Mouse (Mus musculus) myocyte (in vitro differentiated cells): ENCODE results near the gene Ciapin1. TPM values are rescaled to one million over a fixed set of nuclear protein-coding genes. Genes with fewer than 3 reads are reported as not detected.
"Not testable (repeated sequence)": the region's sequence is repeated elsewhere in the genome, so short reads cannot be mapped to it uniquely, and the experiment has no call there.

Experiments
- H3K27me3 ChIP-seq: one replicate; pipeline ENCODE4 v1.6.1; 2011; ENCODE audit not compliant: control insufficient read depth, insufficient read depth, insufficient read length
- H3K36me3 ChIP-seq: one replicate; pipeline ENCODE4 v1.6.1; 2011; ENCODE audit not compliant: control insufficient read depth, insufficient read depth
- H3K4me2 ChIP-seq: one replicate; pipeline ENCODE4 v1.6.1; 2011; ENCODE audit warnings: low read depth, control low read depth
- H3K4me3 ChIP-seq: one replicate; pipeline ENCODE4 v1.5.1; 2011; ENCODE audit warnings: mild to moderate bottlenecking, control low read depth, moderate library complexity
- H3K79me2 ChIP-seq: one replicate; pipeline ENCODE4 v1.6.1; 2011; ENCODE audit not compliant: control insufficient read depth, insufficient read depth
- H3ac ChIP-seq: one replicate; pipeline ENCODE4 v1.6.1; 2011; ENCODE audit not compliant: control insufficient read depth, insufficient read length
- CEBPB ChIP-seq: IDR thresholded peaks from 2 replicates; pipeline ENCODE4 v1.6.1; 2011; ENCODE audit warnings: mild to moderate bottlenecking, moderate library complexity; ENCODE audit not compliant: poor library complexity, insufficient read depth, severe bottlenecking
- E2F4 ChIP-seq: IDR thresholded peaks from one replicate; pipeline ENCODE4 v1.6.1; 2011; ENCODE audit warnings: mild to moderate bottlenecking, control low read depth, moderate library complexity; ENCODE audit not compliant: insufficient read depth
- MAX ChIP-seq: IDR thresholded peaks from one replicate; pipeline ENCODE4 v1.6.1; 2011; ENCODE audit warnings: low read depth, mild to moderate bottlenecking, control low read depth
- MYOD1 ChIP-seq, 3 experiments: IDR thresholded peaks; one replicate each; pipeline ENCODE4 v1.6.1; 2011; ENCODE audit warnings: control low read depth in 2 of 3, low read depth in 2 of 3, mild to moderate bottlenecking in 2 of 3, moderate library complexity in 1 of 3; ENCODE audit not compliant: insufficient read length in 2 of 3, control insufficient read depth in 1 of 3
- MYOG ChIP-seq, 3 experiments: IDR thresholded peaks; one replicate each; pipeline ENCODE4 v1.6.1; 2011; ENCODE audit warnings: control low read depth in 2 of 3, low read depth in 2 of 3, mild to moderate bottlenecking in 2 of 3; ENCODE audit not compliant: insufficient read length in 2 of 3, control insufficient read depth in 1 of 3, insufficient read depth in 1 of 3
- POLR2A ChIP-seq: IDR thresholded peaks from one replicate; pipeline ENCODE4 v1.6.1; 2011; ENCODE audit warnings: low read depth, mild to moderate bottlenecking, control low read depth, moderate library complexity; ENCODE audit not compliant: insufficient read length
- POLR2AphosphoS2 ChIP-seq: IDR thresholded peaks from one replicate; pipeline ENCODE4 v1.6.1; 2011; ENCODE audit warnings: low read depth, control low read depth; ENCODE audit not compliant: insufficient read length
- REST ChIP-seq: IDR thresholded peaks from one replicate; pipeline ENCODE4 v1.6.1; 2011; ENCODE audit warnings: mild to moderate bottlenecking, control low read depth, moderate library complexity; ENCODE audit not compliant: insufficient read depth, insufficient read length
- SRF ChIP-seq: IDR thresholded peaks from one replicate; pipeline ENCODE4 v1.6.1; 2011; ENCODE audit warnings: low read depth; ENCODE audit not compliant: control insufficient read depth, insufficient read length
- TCF12 ChIP-seq: IDR thresholded peaks from one replicate; pipeline ENCODE4 v1.6.1; 2011; ENCODE audit warnings: mild to moderate bottlenecking, control low read depth; ENCODE audit not compliant: poor library complexity, insufficient read depth, severe bottlenecking
- TCF3 ChIP-seq: IDR thresholded peaks from one replicate; pipeline ENCODE4 v1.6.1; 2011; ENCODE audit warnings: low read depth, control low read depth; ENCODE audit not compliant: insufficient read length
- USF1 ChIP-seq: IDR thresholded peaks from one replicate; pipeline ENCODE4 v1.6.1; 2011; ENCODE audit warnings: low read depth, mild to moderate bottlenecking, control low read depth, moderate library complexity
- polyA plus RNA-seq: library from polyadenylated mRNA; unstranded; fragments of >200 nt; fragmentation: generic; extraction: Trizol; gene quantifications from one replicate; pipeline ENCODE4 v1.2.1, GENCODE M21; 2012; ENCODE audit warnings: missing spikeins

Gene Ciapin1
- polyA plus RNA-seq, 1 experiment, result 74.9 TPM

- Histone ChIP-seq H3ac (peak within 1 kb of the TSS; percentile 68), H3K27me3 (no peaks in the 10 kb centered on the region), H3K36me3 (peaks cover 3% of the 10 kb centered on the region), H3K79me2 (peaks cover 19% of the 10 kb centered on the region), H3K4me3 (peak within 1 kb of the TSS; percentile 51), H3K4me2 (peak within 1 kb of the TSS; percentile 95)
- TF ChIP-seq MAX (no peak), POLR2AphosphoS2 (peak; percentile 82), USF1 (no peak), E2F4 (no peak), TCF3 (no peak), CEBPB (no peak), SRF (no peak), MYOD1 (IDR thresholded peaks at IDR 0.05; ENCODE audit: control insufficient read depth in 1 of 3, insufficient read length in 2 of 3, low read depth in 2 of 3) (no peak), POLR2A (peak; percentile 85), TCF12 (no peak), MYOG (IDR thresholded peaks at IDR 0.05; ENCODE audit: control insufficient read depth in 1 of 3, insufficient read depth in 1 of 3, insufficient read length in 2 of 3, low read depth in 2 of 3) (no peak), REST (no peak)
Observed at GRCm38 (mm10) chr8:94857346-94858173, 19.4 kb upstream of the Ciapin1 start, which contains the start of gene Polr2c. Polr2c (plus strand) TSS chr8:94857450.

- Histone ChIP-seq H3K27me3 (no peaks in the 10 kb centered on the region), H3K79me2 (peaks cover 19% of the 10 kb centered on the region), H3K4me2 (peak overlapping the region; percentile 59), H3K4me3 (peak overlapping the region; percentile 51), H3K36me3 (peaks cover 5% of the 10 kb centered on the region), H3ac (peak overlapping the region; percentile 68)
- TF ChIP-seq SRF (no peak), MAX (no peak), MYOD1 (IDR thresholded peaks at IDR 0.05; ENCODE audit: control insufficient read depth in 1 of 3, insufficient read length in 2 of 3, low read depth in 2 of 3) (no peak), POLR2A (no peak), MYOG (IDR thresholded peaks at IDR 0.05; ENCODE audit: control insufficient read depth in 1 of 3, insufficient read depth in 1 of 3, insufficient read length in 2 of 3, low read depth in 2 of 3) (no peak), E2F4 (no peak), POLR2AphosphoS2 (no peak), CEBPB (no peak), USF1 (no peak), TCF12 (no peak), TCF3 (no peak), REST (no peak)
Observed at GRCm38 (mm10) chr8:94857011-94857345, 18.8 kb upstream of the Ciapin1 start.

- peaks cover 19% of the 10 kb centered on the region for H3K79me2 ChIP-seq
- not testable (repeated sequence) for H3K4me2 ChIP-seq, H3K4me3 ChIP-seq, H3K36me3 ChIP-seq, H3ac ChIP-seq, H3K27me3 ChIP-seq
Observed at GRCm38 (mm10) chr8:94854761-94855160, 16.6 kb upstream of the Ciapin1 start.

DNA sequence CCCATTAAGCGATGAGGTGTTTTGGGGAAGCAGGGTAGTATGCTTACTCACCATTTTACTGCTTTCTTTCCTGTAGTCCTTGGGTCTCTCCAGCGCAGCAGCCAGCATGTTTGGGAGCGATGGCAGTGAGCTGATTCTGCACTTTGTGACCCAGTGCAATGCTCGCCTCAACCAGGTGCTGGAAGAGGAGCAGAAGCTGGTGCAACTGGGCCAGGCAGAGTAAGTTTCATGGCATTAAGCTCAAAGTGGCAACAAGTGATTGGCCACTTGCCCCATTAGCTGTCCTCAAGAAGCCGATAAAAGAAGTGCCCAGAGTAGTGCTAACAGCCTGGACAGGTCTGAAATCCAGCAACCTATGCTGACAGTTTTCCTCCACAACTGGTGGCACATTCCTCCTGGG is 11.9 kb upstream of the Ciapin1 start:
- Histone ChIP-seq H3K79me2 (no peaks in the 10 kb centered on the region), H3K27me3 (no peaks in the 10 kb centered on the region), H3K4me3 (no peak overlapping the region), H3ac (no peak overlapping the region), H3K36me3 (peaks cover 15% of the 10 kb centered on the region), H3K4me2 (no peak overlapping the region)
- TF ChIP-seq TCF3 (no peak), POLR2A (no peak), MYOG (IDR thresholded peaks at IDR 0.05; ENCODE audit: control insufficient read depth in 1 of 3, insufficient read depth in 1 of 3, insufficient read length in 2 of 3, low read depth in 2 of 3) (no peak), MYOD1 (IDR thresholded peaks at IDR 0.05; ENCODE audit: control insufficient read depth in 1 of 3, insufficient read length in 2 of 3, low read depth in 2 of 3) (no peak), REST (no peak), MAX (no peak), CEBPB (no peak), TCF12 (no peak), POLR2AphosphoS2 (no peak)

DNA sequence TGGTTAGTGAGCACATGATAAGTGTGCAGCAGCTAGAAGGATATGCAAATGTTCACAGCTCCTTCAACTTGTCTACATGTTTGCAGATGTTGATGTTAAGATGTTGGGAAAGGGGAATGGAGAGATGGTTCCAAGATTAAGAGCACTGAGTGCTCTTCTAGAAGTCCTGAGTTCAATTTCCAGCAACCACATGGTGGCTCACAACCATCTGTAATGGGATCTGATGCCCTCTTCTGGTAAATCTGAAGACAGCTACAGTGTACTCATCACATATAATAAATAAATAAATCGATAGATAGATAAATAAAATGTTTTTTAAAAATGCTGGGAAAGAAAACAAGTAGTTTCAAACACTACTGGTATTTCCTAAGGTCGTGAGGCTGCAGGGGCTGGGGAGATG is 3.0 kb upstream of the Ciapin1 start:
- no peak overlapping the region for H3K4me2 ChIP-seq
- H3K36me3 ChIP-seq, result peaks cover 18% of the 10 kb centered on the region
- no peaks in the 10 kb centered on the region for H3K27me3 ChIP-seq
- H3ac ChIP-seq, result no peak overlapping the region
- no peak for TF ChIP-seq POLR2AphosphoS2
- no peak for TF ChIP-seq USF1
- TF ChIP-seq TCF12, result no peak
- no peak for TF ChIP-seq POLR2A
- peaks cover 28% of the 10 kb centered on the region for H3K79me2 ChIP-seq
- H3K4me3 ChIP-seq, result no peak overlapping the region
